Mouse (Mus musculus): ENCODE measurements around the gene Slc5a4a.

The Slc5a4a gene

GRCm38 (mm10) chr10:76218240-76218639 is 71.0 kb downstream of the Slc5a4a start:
- DNase-seq (ENCODE audit: low spot score in 2 of 2) = no peak

GRCm38 (mm10) chr10:76225944-76226343 is 78.7 kb downstream of the Slc5a4a start:
- DNase-seq (ENCODE audit: low spot score in 2 of 2) = no peak

- no peak for DNase-seq (ENCODE audit: low spot score in 2 of 2)
Measured at GRCm38 (mm10) chr10:76229627-76230026, 82.4 kb downstream of the Slc5a4a start.

- DNase-seq (ENCODE audit: low spot score in 2 of 2) = peak; percentile 71 to 89
Measured at GRCm38 (mm10) chr10:76237341-76238225, 90.3 kb downstream of the Slc5a4a start, which contains the start of gene Prmt2. Gene Prmt2, minus strand, starts transcription at chr10:76237865.
